Mouse (Mus musculus): ENCODE results near the gene Gyg.
"Not testable (repeated sequence)": the region's sequence is repeated elsewhere in the genome, so short reads cannot be mapped to it uniquely, and the experiment has no call there.

The Gyg gene

DNA sequence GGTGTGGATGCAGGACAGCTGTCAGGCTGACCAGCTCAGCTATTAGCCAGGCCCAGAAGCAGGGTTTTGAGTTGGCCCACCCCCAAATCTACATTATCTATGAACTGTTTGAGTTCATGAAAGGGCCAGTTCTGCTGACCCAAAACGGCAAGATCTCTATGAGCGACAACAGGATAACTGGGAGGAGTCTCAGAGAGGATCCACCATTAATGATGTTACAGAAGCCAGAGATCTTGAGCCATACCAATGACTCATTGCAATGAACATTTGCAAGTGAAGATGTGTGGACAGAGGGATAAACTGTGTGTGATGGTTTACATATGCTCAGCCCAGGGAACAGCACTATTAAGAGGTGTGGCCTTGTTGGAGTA lies 23.8 kb downstream of the Gyg start:
- DNase-seq (ENCODE audit: low spot score in 2 of 2): no peak

DNA sequence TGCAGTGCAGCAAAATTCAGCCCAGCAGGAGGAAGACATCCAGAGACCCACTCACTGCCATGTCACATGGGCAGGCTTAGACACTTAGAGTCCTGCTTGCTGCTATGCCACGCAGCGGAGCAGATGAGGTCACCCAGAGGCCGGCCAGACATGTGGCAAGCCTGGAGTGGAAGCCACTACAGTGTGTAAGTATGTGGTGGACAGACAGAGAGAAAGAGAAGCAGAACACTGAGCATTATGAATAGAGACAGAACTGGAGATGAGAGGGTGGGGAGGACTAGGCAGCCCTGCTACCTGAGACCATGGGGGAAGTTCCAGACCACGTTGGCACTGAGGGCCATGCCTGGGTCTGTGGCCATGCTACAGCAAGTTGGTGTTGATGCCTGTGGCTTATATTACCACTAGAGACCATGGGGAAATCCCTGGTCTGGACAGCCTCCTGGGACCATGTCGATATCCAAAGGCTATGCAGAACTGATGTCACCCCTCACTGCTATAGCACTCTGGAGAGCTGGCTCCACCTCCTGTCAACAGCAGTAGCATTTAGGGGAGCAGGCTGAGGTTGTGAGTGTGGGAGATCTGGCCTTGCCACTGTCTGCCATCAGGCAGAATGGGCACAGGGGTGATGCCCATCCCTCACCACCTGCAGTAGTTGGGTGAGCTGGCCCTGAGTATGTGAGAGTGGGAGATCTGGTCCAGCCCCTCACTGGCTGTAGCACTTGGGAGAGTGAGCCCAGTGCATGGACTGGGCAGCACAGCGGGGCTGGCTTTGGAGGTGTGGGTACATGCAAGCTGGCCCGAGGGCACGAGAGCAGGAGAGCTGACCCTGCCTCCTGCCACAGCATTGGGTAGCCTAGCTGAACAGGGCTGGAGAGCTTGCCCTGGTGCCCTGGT lies 24.4 kb downstream of the Gyg start:
- DNase-seq (ENCODE audit: low spot score in 2 of 2): no peak

DNA sequence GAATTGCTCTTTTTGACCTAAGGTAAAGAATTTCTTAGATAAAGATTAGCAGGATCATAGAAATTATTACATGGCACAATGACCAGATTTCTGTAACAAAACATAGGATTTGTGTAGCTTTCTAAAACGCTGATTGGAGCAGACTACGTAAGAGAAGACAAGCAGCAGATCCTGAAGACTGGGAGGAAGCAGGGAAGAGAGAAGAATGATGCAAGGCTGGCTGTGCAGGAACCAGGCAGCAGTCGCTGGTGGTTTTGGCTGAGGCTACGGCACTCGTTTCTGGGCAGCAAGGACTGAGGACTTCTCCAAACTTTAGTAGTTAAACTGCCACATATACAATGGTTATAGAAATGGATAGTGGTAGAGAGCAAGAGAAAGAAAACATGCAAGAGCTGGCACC lies 25.6 kb downstream of the Gyg start:
- DNase-seq (ENCODE audit: low spot score in 2 of 2): no peak

DNA sequence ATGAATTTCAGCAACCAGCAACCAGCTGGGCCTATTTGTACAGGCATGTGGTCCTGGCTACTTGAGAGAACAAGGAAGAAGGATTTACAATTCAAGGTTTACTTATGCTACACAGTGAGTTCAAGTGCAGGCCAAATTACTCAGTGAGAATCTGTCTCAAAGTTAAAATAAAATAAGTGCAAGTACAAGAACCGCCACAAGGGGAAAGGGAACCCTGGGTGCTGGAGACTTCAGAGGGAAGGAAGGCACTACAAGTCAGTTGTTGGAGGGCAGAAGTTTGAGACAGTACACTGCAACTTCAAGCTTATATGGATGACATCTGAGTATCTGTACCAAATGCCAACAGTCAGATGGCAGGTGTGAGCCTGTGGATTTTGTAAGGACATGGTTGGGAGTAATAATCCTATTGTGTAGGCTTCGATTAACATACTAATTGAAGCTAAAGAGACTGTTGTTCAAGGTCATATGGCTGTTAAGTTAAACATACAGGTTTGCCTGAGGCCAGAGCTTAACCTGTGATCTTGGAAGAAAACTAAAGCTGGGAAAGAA lies 28.0 kb downstream of the Gyg start:
- no peak for DNase-seq (ENCODE audit: low spot score in 2 of 2)

DNA sequence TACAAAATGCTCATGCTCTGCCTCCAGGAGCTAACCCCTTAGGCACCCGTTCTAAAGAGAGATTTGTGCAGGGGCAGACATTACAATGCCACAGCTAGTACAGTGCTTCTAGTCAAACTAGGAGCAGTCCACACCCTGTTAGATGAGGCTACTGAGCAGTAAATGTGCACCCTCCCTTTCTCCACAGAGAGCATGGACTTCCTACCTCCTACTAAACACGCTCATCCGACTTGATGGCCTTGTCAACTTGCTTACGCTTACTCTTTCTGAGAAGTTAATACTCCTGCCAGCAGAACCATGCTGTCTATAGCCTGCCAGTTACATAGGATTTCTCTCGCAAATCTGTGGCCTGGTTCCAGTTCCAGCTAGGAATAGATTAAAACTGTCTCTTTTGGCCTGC lies 29.5 kb downstream of the Gyg start:
- DNase-seq (ENCODE audit: low spot score in 2 of 2): no peak

DNA sequence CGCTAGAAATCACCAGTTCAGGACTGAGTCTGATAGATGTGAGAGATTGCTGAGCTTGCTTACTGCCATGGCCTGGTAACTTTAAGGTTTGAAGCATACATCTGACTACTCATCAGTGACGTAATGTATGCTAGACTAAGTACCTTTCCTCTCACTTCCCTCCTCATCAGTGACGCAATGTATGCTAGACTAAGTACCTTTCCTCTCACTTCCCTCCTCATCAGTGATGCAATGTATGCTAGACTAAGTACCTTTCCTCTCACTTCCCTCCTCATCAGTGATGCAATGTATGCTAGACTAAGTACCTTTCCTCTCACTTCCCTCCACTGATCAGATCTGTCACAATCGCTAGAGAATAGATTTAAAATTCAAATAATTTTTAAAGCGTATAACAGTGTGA lies 33.5 kb downstream of the Gyg start:
- DNase-seq (ENCODE audit: low spot score in 2 of 2): not testable (repeated sequence)

DNA sequence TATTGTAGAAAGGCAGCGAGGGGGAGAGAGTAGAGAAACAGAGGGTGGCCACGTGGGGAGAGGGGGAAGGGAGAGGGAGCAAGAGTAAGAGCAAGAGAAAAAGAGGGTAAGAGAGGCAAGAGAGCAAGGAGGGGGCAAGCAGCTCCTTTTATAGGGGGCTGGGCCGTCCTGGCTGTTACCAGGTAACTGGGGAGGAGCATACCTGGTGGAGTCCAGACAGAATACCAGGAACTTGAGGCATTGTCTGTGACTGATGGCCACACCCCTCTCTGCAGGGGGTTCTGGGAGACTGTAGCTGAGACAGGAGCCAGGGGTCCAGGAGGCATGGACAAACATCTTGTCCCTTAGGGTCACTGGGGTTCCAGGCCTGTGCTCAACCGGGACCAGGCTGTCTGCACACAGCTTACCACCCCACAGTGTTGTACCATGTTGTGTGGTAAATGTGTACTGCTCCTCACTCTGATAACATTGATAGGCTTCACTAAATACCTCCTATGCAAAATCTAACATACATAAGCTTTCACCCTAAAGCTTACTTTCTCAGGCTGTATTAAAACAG lies 35.4 kb downstream of the Gyg start:
- DNase-seq (ENCODE audit: low spot score in 2 of 2): no peak

DNA sequence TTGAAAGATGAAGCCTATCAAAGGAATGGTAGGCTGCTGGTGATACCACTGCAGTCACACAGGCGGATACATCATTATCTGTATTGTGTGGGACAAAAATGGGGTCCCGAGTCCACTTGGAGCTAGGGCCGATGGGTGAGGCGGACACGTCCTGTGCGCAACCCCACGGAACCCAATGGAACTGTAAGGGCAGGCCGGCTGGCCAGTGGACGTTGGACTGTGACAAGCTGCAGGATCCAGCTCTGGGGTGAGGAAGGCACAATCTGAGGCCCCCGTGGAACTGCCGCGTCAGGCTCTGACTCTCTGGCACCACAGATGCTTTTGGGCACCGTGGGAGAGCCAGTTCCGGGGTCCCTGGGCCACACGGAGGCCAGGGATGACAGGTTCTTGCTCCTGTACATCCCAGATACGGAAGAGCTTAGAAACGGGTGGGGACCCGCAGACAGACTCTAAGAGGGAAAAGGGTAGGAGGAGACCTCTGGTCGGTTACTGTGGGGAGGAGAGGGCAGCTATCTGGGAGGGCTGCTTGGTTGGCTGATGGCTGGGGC lies 36.0 kb downstream of the Gyg start:
- DNase-seq (ENCODE audit: low spot score in 2 of 2): no peak

DNA sequence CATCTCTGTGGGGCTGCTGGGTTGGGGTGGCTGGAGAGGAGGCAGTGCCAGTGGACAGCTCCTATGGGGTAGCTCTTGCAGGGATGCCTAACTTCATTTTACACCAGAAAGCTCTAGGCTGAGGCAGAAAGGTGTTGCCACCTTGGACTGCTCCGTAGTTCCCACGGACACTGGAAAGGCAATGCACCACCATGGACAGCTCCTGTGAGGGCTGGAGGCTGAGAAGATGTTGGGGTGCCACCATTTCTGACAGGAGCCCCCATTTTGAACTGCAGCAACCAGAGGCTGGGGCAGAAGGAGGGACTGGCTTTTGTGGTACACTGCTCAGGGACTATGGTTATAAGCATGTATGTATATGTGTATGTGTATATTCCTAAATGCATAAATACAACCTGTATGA lies 43.2 kb downstream of the Gyg start:
- no peak for DNase-seq (ENCODE audit: low spot score in 2 of 2)

DNA sequence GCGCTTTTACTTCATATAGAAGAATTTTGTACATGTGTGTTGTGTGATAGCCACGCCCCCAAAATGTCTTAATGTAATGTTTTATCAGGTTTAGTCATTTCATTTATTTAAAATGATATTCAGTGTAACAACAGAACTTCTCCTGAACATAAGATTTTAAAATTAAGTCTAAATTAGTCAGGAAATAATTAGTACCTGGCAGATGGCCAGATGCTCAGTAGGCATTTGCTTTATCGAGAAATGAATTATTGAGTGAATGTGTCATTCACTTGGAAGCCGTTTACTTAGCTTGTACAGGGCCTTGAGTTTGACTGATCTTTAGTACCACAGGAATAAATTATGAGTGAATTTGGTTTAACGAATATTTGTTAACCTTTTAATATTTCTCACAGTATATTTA lies 46.2 kb downstream of the Gyg start:
- DNase-seq (ENCODE audit: low spot score in 2 of 2): no peak

DNA sequence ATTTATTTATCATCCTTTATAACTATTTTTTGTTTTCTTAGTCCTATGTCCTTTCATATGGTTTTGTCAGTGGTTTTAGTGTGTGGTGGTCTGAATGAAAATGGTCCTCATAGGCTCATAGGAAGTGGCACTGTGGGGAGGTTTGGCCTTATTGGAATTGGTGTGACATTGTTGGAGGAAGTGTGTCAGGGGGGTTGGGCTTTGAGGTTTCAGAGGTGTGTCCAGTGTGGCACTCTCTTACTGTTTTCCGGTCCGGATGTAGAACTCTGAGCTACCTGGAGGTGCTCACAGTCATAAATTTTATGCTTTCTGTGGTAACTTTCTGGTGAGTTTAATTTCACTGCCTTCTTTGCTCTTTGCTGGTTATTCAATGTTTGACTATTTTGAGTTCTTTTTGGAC lies 50.3 kb downstream of the Gyg start:
- no peak for DNase-seq (ENCODE audit: low spot score in 2 of 2)

DNA sequence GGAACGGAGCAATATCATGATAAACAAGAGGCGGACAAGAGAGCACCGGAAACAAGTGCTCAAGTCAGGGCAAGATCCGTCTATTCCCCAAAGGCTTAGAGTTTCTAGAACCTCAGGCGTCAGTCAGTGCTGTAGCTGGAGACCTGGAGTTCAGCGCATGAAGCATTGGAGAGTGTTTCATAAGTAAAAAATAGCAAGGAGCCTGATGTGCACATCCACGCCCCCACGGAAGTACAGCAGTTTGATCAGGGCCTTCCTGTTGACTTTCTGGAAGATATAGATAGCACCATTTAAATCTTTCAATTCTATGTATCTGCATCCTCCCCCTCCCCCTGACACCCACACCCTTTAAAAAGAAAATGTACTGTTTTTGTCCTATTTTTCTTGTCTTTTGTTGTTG lies 50.8 kb downstream of the Gyg start:
- no peak for DNase-seq (ENCODE audit: low spot score in 2 of 2)

DNA sequence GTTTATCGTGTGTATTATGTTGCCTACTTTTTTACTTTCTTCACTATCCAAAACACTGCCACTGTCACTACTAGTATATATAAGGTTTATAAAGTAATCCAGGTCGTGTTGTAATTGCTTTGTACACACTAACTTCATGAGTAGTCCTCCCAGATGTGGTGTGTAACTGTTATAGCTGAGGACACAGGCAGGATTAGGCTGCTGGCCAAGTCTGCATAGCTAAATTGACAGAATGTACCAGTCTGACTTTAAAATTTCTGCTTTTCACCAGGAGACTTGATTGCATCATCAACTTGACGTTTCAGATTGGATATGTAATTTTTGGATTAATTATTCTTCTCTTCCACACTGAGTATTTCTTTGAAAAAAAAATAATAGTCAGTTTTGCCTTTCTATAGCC lies 51.3 kb downstream of the Gyg start:
- no peak for DNase-seq (ENCODE audit: low spot score in 2 of 2)

DNA sequence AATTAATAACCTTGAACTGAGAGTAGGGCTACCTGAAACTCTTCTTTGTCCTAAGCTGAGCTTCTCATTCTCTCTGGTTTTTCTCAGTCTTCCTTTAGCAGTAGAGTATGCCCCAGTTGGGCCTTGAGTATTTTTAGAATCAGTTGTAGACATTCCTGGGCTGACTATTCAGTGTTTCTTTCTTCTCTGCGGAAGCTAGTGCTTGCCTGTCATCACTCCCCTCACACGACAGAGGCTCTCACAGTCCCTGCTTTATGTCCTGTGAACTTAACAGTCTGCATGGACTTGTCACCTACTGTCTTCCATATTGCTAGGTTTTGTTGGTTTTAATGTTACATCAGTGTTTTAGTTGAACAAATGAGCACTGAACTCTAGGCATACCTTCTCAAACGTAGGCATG lies 73.0 kb downstream of the Gyg start:
- no peak for DNase-seq (ENCODE audit: low spot score in 2 of 2)

DNA sequence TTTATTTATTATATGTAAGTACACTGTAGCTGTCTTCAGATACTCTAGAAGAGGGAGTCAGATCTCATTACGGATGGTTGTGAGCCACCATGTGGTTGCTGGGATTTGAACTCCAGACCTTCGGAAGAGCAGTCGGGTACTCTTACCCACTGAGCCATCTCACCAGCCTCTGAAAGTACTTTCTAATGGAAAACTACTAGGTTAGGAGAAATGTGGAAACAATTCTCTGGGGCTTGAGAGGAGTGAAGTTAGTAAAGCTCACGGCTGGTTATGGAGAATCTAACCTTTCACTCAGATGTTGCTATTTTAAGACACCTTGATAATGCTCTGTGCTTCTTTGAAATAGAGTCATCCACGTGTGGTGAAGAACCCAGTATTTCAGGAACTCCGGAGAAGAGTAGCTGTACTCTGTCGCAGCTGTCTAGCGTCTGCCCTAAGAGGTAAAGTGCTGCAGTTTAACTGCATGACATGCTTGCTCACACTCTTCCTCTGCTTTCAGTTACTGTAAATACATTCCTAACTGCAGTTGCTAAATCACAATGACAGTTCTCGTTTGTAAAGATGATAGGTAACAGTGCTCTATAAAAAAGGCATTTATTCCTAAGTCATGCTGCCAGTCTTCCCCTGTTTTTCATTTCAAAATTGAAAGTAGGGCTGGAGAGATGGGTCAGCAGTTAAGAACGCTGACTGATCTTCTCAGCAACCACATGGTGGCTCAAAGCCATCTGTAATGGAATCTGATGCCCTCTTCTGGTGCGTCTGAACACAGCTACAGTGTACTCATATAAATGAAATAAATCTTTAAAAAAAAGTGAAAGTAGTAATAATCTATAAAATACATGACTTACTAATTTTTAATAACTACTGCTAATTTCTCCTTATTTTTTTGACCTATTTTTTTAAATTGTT lies 78.7 kb downstream of the Gyg start:
- no peak for DNase-seq (ENCODE audit: low spot score in 2 of 2)
